Mouse (Mus musculus): ENCODE results near the gene Asic2. TPM values are rescaled to one million over a fixed set of nuclear protein-coding genes. Genes with fewer than 3 reads are reported as not detected.
A peak's percentile ranks its signal among the peaks of the same experiment; 100 is the strongest.

Gene Asic2
- polyA plus RNA-seq, 1 experiment from 2014 or later = 16.2 TPM

GRCm38 (mm10) chr11:80966040-80966439 lies 1002.2 kb downstream of the Asic2 start:
- no peak for ATAC-seq
- WGBS = 57% methylated on average over 3 of the region's 3 CpGs
- H3K27ac ChIP-seq (ENCODE audit: low read length) = peak overlapping the region; percentile 10; the same call in 1 of the 2 replicates

GRCm38 (mm10) chr11:80961326-80961725 lies 1006.9 kb downstream of the Asic2 start:
- H3K9me3 ChIP-seq (replicated peaks; ENCODE audit: control insufficient read depth, low read length, poor library complexity, severe bottlenecking) = no peaks in the 10 kb centered on the region
- H3K4me1 ChIP-seq (ENCODE audit: control insufficient read depth, insufficient read depth, low read length) = peaks cover 27% of the 10 kb centered on the region
- no peak overlapping the region for H3K9ac ChIP-seq (ENCODE audit: low read depth, low read length)
- no peaks in the 10 kb centered on the region for H3K36me3 ChIP-seq (ENCODE audit: control insufficient read depth, insufficient read depth, low read length)
- no peak overlapping the region for H3K4me3 ChIP-seq (ENCODE audit: low read depth, low read length)
- peak; percentile 75 for ATAC-seq
- no peaks in the 10 kb centered on the region for H3K27me3 ChIP-seq (ENCODE audit: control insufficient read depth, insufficient read depth, low read depth, low read length)
- 39% methylated on average over 1 of the region's 1 CpGs for WGBS
- H3K4me2 ChIP-seq (ENCODE audit: low read length) = no peak overlapping the region
- no peak overlapping the region for H3K27ac ChIP-seq (ENCODE audit: low read length)

More at GRCm38 (mm10) chr11:80966040-80966439, 1002.2 kb downstream of the Asic2 start:
- H3K4me1 ChIP-seq (ENCODE audit: control insufficient read depth, insufficient read depth, low read length) = peaks cover 11% of the 10 kb centered on the region
- no peaks in the 10 kb centered on the region for H3K27me3 ChIP-seq (ENCODE audit: control insufficient read depth, insufficient read depth, low read depth, low read length)
- no peaks in the 10 kb centered on the region for H3K9me3 ChIP-seq (replicated peaks; ENCODE audit: control insufficient read depth, low read length, poor library complexity, severe bottlenecking)
- H3K9ac ChIP-seq (ENCODE audit: low read depth, low read length) = no peak overlapping the region
- H3K36me3 ChIP-seq (ENCODE audit: control insufficient read depth, insufficient read depth, low read length) = no peaks in the 10 kb centered on the region
- no peak overlapping the region for H3K4me3 ChIP-seq (ENCODE audit: low read depth, low read length)
- H3K4me2 ChIP-seq (ENCODE audit: low read length) = no peak overlapping the region

DNA sequence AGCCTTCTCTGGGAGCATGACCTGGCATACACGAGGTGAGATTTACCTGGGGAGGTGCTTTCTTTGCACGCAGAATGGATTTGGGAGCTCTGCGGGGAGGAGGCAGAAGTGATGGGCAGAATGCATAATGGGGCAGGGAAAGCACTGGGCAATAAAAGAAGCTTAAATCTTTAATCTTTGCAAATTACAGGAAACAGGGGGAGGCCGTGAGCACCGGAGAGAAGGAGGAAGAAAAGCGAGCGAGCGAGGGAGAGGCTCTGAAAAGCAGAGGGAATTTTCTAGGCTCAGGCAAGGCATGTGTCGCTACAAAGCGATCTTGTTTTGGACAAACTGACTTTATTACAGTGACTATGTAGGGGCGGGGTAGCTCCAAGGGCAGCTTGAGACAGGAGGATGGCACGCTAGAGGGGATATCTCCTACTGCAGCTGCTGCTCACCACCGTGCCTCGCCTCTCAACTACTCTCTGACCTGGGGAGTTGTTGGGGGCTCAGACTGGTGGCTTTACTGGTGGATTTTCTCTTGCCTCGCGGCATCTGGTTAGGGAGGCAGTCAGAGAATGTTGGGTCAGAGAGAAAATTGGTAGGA lies 1010.1 kb downstream of the Asic2 start:
- H3K4me2 ChIP-seq (ENCODE audit: low read length) = peak overlapping the region; percentile 33
- peak overlapping the region; percentile 14; the same call in 1 of the 2 replicates for H3K27ac ChIP-seq (ENCODE audit: low read length)
- H3K36me3 ChIP-seq (ENCODE audit: control insufficient read depth, insufficient read depth, low read length) = no peaks in the 10 kb centered on the region
- WGBS = 4% methylated on average over 16 of the region's 16 CpGs
- ATAC-seq = no peak
- 0 out of 2 replicates have a peak overlapping the region, but pooled peaks have one; percentile 36 for H3K9ac ChIP-seq (ENCODE audit: low read depth, low read length)
- H3K9me3 ChIP-seq (replicated peaks; ENCODE audit: control insufficient read depth, low read length, poor library complexity, severe bottlenecking) = no peaks in the 10 kb centered on the region
- H3K27me3 ChIP-seq (ENCODE audit: control insufficient read depth, insufficient read depth, low read depth, low read length) = no peaks in the 10 kb centered on the region
- peaks cover 27% of the 10 kb centered on the region for H3K4me1 ChIP-seq (ENCODE audit: control insufficient read depth, insufficient read depth, low read length)
- no peak overlapping the region for H3K4me3 ChIP-seq (ENCODE audit: low read depth, low read length)

GRCm38 (mm10) chr11:80955915-80956314 lies 1012.3 kb downstream of the Asic2 start:
- no peak overlapping the region for H3K4me3 ChIP-seq (ENCODE audit: low read depth, low read length)
- no peak overlapping the region for H3K9ac ChIP-seq (ENCODE audit: low read depth, low read length)
- H3K9me3 ChIP-seq (replicated peaks; ENCODE audit: control insufficient read depth, low read length, poor library complexity, severe bottlenecking) = no peaks in the 10 kb centered on the region
- no peaks in the 10 kb centered on the region for H3K36me3 ChIP-seq (ENCODE audit: control insufficient read depth, insufficient read depth, low read length)
- no peak overlapping the region for H3K4me2 ChIP-seq (ENCODE audit: low read length)
- H3K27ac ChIP-seq (ENCODE audit: low read length) = no peak overlapping the region
- ATAC-seq = no peak
- WGBS = 75% methylated on average over 6 of the region's 6 CpGs
- H3K4me1 ChIP-seq (ENCODE audit: control insufficient read depth, insufficient read depth, low read length) = peaks cover 14% of the 10 kb centered on the region
- H3K27me3 ChIP-seq (ENCODE audit: control insufficient read depth, insufficient read depth, low read depth, low read length) = no peaks in the 10 kb centered on the region

- 83% methylated on average over 8 of the region's 8 CpGs for WGBS
- Histone ChIP-seq H3K4me1 (ENCODE audit: control insufficient read depth, insufficient read depth, low read length) (peaks cover 11% of the 10 kb centered on the region), H3K9me3 (replicated peaks; ENCODE audit: control insufficient read depth, low read length, poor library complexity, severe bottlenecking) (no peaks in the 10 kb centered on the region), H3K27ac (ENCODE audit: low read length) (no peak overlapping the region), H3K4me2 (ENCODE audit: low read length) (no peak overlapping the region), H3K27me3 (ENCODE audit: control insufficient read depth, insufficient read depth, low read depth, low read length) (no peaks in the 10 kb centered on the region), H3K4me3 (ENCODE audit: low read depth, low read length) (no peak overlapping the region), H3K36me3 (ENCODE audit: control insufficient read depth, insufficient read depth, low read length) (no peaks in the 10 kb centered on the region), H3K9ac (ENCODE audit: low read depth, low read length) (no peak overlapping the region)
- no peak for ATAC-seq
These were observed 1014.1 kb downstream of the Asic2 start for GRCm38 (mm10) chr11:80954147-80954546.

DNA sequence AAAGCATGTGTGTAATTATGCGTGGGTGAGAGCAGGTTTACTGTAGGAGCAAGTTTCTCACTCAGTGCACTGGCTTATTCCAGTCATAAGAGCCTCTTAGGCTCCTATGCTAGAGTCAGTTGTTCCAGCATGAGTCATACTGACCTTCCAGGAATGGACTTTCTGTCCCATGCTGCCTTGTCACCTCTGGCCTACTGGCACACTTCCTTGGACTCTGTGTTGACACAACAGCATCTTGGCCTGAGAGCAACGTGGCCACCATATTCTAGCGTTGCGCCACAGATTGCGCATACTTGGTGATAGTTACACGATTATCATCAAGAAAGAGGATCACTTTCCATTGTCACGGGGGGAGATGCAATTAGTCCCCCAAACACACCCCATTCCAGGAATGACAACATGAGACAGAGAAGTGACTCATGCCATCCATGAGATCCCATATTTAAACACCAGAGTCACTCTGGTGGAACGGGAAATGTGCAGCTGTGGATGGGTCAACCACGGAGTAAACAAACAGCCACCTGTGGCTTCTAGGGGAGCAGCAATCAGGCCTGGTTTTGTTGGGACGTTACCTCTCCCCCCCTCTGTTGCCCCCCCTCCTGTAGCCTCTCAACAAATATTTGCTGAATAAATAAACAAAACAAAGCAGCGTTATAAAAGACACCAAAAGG lies 1019.1 kb downstream of the Asic2 start:
- Histone ChIP-seq H3K9ac (ENCODE audit: low read depth, low read length) (no peak overlapping the region), H3K4me3 (ENCODE audit: low read depth, low read length) (no peak overlapping the region), H3K4me1 (ENCODE audit: control insufficient read depth, insufficient read depth, low read length) (no peaks in the 10 kb centered on the region), H3K9me3 (replicated peaks; ENCODE audit: control insufficient read depth, low read length, poor library complexity, severe bottlenecking) (no peaks in the 10 kb centered on the region), H3K4me2 (ENCODE audit: low read length) (no peak overlapping the region), H3K27me3 (ENCODE audit: control insufficient read depth, insufficient read depth, low read depth, low read length) (no peaks in the 10 kb centered on the region), H3K36me3 (ENCODE audit: control insufficient read depth, insufficient read depth, low read length) (no peaks in the 10 kb centered on the region), H3K27ac (ENCODE audit: low read length) (no peak overlapping the region)
- 85% methylated on average over 11 of the region's 11 CpGs for WGBS
- ATAC-seq = no peak

- Histone ChIP-seq H3K4me3 (ENCODE audit: low read depth, low read length) (no peak overlapping the region), H3K36me3 (ENCODE audit: control insufficient read depth, insufficient read depth, low read length) (no peaks in the 10 kb centered on the region), H3K4me1 (ENCODE audit: control insufficient read depth, insufficient read depth, low read length) (no peaks in the 10 kb centered on the region), H3K27me3 (ENCODE audit: control insufficient read depth, insufficient read depth, low read depth, low read length) (no peaks in the 10 kb centered on the region), H3K27ac (ENCODE audit: low read length) (no peak overlapping the region), H3K9ac (ENCODE audit: low read depth, low read length) (no peak overlapping the region), H3K9me3 (replicated peaks; ENCODE audit: control insufficient read depth, low read length, poor library complexity, severe bottlenecking) (no peaks in the 10 kb centered on the region), H3K4me2 (ENCODE audit: low read length) (no peak overlapping the region)
- 70% methylated on average over 2 of the region's 2 CpGs for WGBS
- no peak for ATAC-seq
These were observed 1020.2 kb downstream of the Asic2 start for GRCm38 (mm10) chr11:80948103-80948502.

DNA sequence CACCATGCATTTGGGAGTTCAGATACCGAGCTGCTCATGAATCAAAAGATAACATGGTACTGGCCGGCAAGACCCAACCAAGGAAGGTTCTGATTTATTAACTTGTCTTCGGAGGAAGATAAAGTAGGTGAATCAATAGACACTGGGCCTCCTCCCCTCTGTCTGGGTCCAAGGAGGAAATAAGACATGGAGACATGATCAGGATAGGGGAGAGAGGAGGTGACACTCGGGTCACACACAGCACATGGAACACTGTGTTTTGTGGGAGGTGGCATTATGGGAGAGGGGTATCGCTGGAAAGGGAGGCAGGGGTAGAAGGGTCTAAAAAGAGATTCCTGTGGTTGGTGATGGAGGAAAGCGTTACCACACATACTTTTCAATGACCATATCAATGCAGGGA lies 1022.1 kb downstream of the Asic2 start:
- Histone ChIP-seq H3K4me1 (ENCODE audit: control insufficient read depth, insufficient read depth, low read length) (no peaks in the 10 kb centered on the region), H3K9me3 (replicated peaks; ENCODE audit: control insufficient read depth, low read length, poor library complexity, severe bottlenecking) (no peaks in the 10 kb centered on the region), H3K36me3 (ENCODE audit: control insufficient read depth, insufficient read depth, low read length) (no peaks in the 10 kb centered on the region), H3K4me2 (ENCODE audit: low read length) (no peak overlapping the region), H3K27me3 (ENCODE audit: control insufficient read depth, insufficient read depth, low read depth, low read length) (no peaks in the 10 kb centered on the region), H3K27ac (ENCODE audit: low read length) (no peak overlapping the region), H3K9ac (ENCODE audit: low read depth, low read length) (no peak overlapping the region), H3K4me3 (ENCODE audit: low read depth, low read length) (no peak overlapping the region)
- ATAC-seq = no peak
- WGBS = 89% methylated on average over 6 of the region's 6 CpGs

DNA sequence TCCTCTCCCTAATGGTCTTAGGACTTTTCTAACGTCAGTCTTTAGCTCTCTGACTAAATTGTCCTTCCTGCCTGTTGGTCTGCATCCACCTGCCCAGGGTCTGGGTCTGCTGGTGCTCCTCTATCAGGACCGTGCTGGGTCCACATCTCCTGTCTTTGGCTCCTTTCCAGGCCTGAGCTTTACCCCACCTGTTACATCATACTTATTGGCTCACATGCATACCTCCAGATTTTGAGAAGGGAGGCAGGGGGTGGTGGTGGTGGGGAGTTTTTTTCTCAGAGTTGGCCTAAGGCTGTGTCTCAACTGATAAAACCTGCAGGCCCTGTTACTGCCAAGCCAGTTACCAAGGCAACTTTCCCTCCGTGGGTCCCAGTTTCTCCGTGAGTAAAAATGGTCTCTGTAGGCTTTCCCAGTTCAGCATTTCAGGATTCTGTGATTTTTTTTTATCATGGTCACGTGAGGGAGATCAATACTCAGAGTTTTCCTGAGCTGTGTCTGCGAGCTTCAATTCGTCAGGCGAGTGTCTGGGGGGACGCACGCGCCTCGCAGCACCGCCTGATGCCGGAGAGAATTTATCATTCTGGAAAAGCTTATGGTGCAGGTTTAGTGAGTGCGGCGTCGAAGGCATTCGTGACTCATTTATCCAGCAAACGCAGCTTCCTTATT lies 1044.8 kb downstream of the Asic2 start:
- H3K4me1 ChIP-seq (ENCODE audit: control insufficient read depth, insufficient read depth, low read length) = peaks cover 6% of the 10 kb centered on the region; the same call in 1 of the 2 replicates
- WGBS = 81% methylated on average over 19 of the region's 19 CpGs
- ATAC-seq = no peak
- no peak overlapping the region for H3K4me3 ChIP-seq (ENCODE audit: low read depth, low read length)
- H3K27ac ChIP-seq (ENCODE audit: low read length) = 0 out of 2 replicates have a peak overlapping the region, but pooled peaks have one; percentile 11
- no peak overlapping the region for H3K9ac ChIP-seq (ENCODE audit: low read depth, low read length)
- no peaks in the 10 kb centered on the region for H3K27me3 ChIP-seq (ENCODE audit: control insufficient read depth, insufficient read depth, low read depth, low read length)
- H3K9me3 ChIP-seq (replicated peaks; ENCODE audit: control insufficient read depth, low read length, poor library complexity, severe bottlenecking) = no peaks in the 10 kb centered on the region
- no peaks in the 10 kb centered on the region for H3K36me3 ChIP-seq (ENCODE audit: control insufficient read depth, insufficient read depth, low read length)
- no peak overlapping the region for H3K4me2 ChIP-seq (ENCODE audit: low read length)
